Mouse (Mus musculus): ENCODE results near the gene Faap24. TPM values are rescaled to one million over a fixed set of nuclear protein-coding genes. Genes with fewer than 3 reads are reported as not detected.

The Faap24 gene
- polyA plus RNA-seq, 1 experiment, result 5.5 TPM

DNA sequence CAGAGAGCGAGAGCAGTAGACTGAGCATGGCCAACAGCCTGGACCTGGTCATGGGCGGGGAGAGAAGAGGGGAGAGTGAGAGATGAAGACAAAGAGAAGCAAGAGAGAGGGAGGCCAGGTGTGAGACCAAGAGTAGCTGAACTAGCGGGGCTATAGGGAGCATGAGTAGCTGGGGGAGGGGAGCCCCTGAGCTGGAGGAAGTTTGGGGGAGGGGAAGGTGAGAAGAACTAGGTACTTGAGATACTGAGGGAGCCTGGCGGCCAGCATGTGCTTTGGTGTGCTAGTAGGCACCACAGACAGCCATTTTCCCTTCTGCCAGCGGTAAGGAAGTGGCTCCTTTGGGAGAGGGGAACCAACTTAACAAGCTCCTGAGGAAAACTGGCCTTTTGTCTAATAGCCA, 18.6 kb upstream of the Faap24 start:
- peak overlapping the region; percentile 85 for H3K27ac ChIP-seq (ENCODE audit: insufficient read depth, low read length)
- H3K4me3 ChIP-seq (ENCODE audit: extremely low read depth, insufficient read depth, insufficient read length), result no peak overlapping the region
- no peaks in the 10 kb centered on the region for H3K27me3 ChIP-seq (ENCODE audit: control insufficient read depth, insufficient read depth, low read length)
- WGBS, result 66% methylated on average over 5 of the region's 5 CpGs
- H3K4me1 ChIP-seq (ENCODE audit: control insufficient read depth, insufficient read depth, insufficient read length), result peaks cover 9% of the 10 kb centered on the region; the same call in 1 of the 2 replicates
- peak; percentile 22 to 24 for DNase-seq (ENCODE audit: low read depth in 1 of 2, low spot score in 2 of 2)
- H3K36me3 ChIP-seq (ENCODE audit: control insufficient read depth, insufficient read depth, low read length), result peaks cover 2% of the 10 kb centered on the region; the same call in 1 of the 2 replicates
- TF ChIP-seq CTCF (IDR thresholded peaks at IDR 0.05; ENCODE audit: extremely low read depth, insufficient read depth, insufficient read length, insufficient replicate concordance) (no peak), POLR2A (IDR thresholded peaks at IDR 0.05; ENCODE audit: low read depth, low read length) (no peak)

DNA sequence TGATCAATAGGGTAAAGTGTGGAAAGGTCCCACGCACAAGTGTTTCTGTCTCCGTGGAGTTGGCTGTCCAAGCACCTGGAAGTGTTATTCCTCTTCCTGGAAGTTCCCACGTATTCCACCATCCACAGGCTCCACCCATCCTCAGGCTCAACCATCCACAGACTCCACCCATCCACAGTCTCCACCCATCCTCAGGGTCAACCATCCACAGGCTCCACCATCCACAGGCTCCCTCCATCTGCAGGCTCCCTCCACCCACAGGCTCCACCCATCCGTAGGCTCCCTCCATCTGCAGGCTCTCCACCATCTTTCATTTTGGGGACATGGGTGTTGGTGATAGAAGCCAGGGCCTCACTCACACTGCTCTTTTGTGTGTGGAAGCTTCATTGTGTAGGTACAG, 4.5 kb upstream of the Faap24 start:
- no peaks in the 10 kb centered on the region; the same call in 1 of the 2 replicates for H3K4me1 ChIP-seq (ENCODE audit: control insufficient read depth, insufficient read depth, insufficient read length)
- H3K27ac ChIP-seq (ENCODE audit: insufficient read depth, low read length), result no peak overlapping the region
- no peak overlapping the region for H3K4me3 ChIP-seq (ENCODE audit: extremely low read depth, insufficient read depth, insufficient read length)
- no peak for DNase-seq (ENCODE audit: low read depth in 1 of 2, low spot score in 2 of 2)
- no peaks in the 10 kb centered on the region for H3K27me3 ChIP-seq (ENCODE audit: control insufficient read depth, insufficient read depth, low read length)
- no peaks in the 10 kb centered on the region for H3K36me3 ChIP-seq (ENCODE audit: control insufficient read depth, insufficient read depth, low read length)
- no peak for TF ChIP-seq POLR2A (IDR thresholded peaks at IDR 0.05; ENCODE audit: low read depth, low read length)
- TF ChIP-seq CTCF (IDR thresholded peaks at IDR 0.05; ENCODE audit: extremely low read depth, insufficient read depth, insufficient read length, insufficient replicate concordance), result no peak
- WGBS, result 94% methylated on average over 4 of the region's 4 CpGs

DNA sequence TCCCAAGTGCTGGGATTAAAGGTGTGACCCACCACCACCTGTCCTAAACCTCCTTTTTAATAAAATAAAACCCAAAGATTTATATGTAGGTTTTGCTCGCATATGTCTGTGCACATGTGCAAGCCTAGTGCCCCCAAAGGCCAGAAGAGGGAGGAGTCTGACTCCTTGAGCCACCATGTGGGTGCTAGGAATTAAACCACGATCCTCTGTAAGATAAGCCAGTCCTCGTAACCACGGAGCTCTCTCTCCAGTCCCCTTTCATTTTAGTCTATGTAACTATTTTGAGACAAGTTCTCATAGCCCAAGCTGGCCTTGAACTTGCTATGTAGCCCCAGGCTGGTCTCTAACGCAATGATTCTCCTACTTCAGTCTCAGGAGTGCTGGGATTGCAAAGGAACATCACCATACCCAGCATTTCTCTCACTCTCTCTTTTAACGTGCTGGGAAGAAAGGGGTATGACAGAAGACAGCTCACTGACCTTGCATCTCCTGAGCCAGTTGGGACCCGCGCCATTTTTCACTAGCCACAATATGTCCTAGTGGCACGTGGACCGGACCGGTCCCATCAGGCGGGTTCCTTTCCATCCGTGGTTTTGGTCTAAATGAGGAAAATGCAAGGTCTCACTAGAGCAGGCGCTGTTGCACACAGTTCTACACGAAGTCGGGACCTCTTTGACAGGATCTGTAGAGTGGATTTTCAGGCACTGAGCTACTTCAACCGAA, 741 bp downstream of the Faap24 start:
- TF ChIP-seq CTCF (IDR thresholded peaks at IDR 0.05; ENCODE audit: extremely low read depth, insufficient read depth, insufficient read length, insufficient replicate concordance) (no peak), POLR2A (IDR thresholded peaks at IDR 0.05; ENCODE audit: low read depth, low read length) (no peak)
- peaks cover 14% of the 10 kb centered on the region for H3K36me3 ChIP-seq (ENCODE audit: control insufficient read depth, insufficient read depth, low read length)
- H3K27me3 ChIP-seq (ENCODE audit: control insufficient read depth, insufficient read depth, low read length), result no peaks in the 10 kb centered on the region
- H3K4me1 ChIP-seq (ENCODE audit: control insufficient read depth, insufficient read depth, insufficient read length), result no peaks in the 10 kb centered on the region; the same call in 1 of the 2 replicates
- peak overlapping the region; percentile 87 for H3K4me3 ChIP-seq (ENCODE audit: extremely low read depth, insufficient read depth, insufficient read length)
- DNase-seq (ENCODE audit: low read depth in 1 of 2, low spot score in 2 of 2), result no peak
- H3K27ac ChIP-seq (ENCODE audit: insufficient read depth, low read length), result no peak overlapping the region
- WGBS, result 5% methylated on average over 17 of the region's 17 CpGs

DNA sequence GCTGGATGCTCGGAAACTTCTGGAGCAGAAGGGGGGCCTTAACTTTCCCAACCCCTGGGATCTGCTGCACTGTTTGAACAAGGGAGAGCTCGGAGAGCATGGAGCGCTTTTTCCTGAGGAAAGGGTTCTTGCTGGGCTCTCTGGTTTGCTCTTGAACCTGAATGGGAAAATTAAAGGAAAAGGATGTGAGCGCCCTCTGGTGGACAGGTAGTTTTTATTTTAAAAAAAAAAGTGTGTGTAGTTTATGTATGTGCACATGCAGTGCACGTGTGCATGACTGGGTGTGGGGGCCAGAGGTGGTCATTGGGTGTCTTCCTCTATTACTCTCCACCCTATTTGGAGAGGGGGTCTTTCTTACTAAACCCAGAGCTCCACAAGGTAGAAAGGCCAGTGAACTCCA, 3.7 kb downstream of the Faap24 start:
- no peak for TF ChIP-seq POLR2A (IDR thresholded peaks at IDR 0.05; ENCODE audit: low read depth, low read length)
- TF ChIP-seq CTCF (IDR thresholded peaks at IDR 0.05; ENCODE audit: extremely low read depth, insufficient read depth, insufficient read length, insufficient replicate concordance), result no peak
- Histone ChIP-seq H3K27ac (ENCODE audit: insufficient read depth, low read length) (no peak overlapping the region), H3K27me3 (ENCODE audit: control insufficient read depth, insufficient read depth, low read length) (no peaks in the 10 kb centered on the region), H3K4me3 (ENCODE audit: extremely low read depth, insufficient read depth, insufficient read length) (no peak overlapping the region), H3K36me3 (ENCODE audit: control insufficient read depth, insufficient read depth, low read length) (peaks cover 14% of the 10 kb centered on the region), H3K4me1 (ENCODE audit: control insufficient read depth, insufficient read depth, insufficient read length) (no peaks in the 10 kb centered on the region; the same call in 1 of the 2 replicates)
- 86% methylated on average over 5 of the region's 5 CpGs for WGBS
- DNase-seq (ENCODE audit: low read depth in 1 of 2, low spot score in 2 of 2), result no peak

DNA sequence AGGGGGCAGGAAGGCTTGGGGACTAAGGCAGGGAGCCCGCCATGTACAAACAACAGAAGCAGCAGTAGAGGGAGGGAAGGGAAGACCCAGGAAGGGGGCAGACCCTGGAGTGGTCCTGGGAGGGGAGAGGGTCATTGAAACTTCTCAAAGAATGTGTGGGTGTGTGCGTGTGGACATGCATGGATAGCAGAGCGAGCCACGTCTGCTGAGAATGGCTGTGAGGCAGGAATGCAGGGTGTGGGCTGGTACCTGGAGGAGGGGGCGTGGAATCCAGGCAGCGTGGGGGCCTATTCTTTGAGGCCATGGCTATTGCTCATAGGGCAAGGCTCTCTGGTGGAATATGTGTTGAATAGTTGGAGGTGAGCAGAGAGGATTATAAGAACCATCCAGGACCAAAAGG, 7.9 kb downstream of the Faap24 start:
- no peaks in the 10 kb centered on the region for H3K27me3 ChIP-seq (ENCODE audit: control insufficient read depth, insufficient read depth, low read length)
- H3K36me3 ChIP-seq (ENCODE audit: control insufficient read depth, insufficient read depth, low read length), result peaks cover 8% of the 10 kb centered on the region
- no peak overlapping the region for H3K4me3 ChIP-seq (ENCODE audit: extremely low read depth, insufficient read depth, insufficient read length)
- TF ChIP-seq CTCF (IDR thresholded peaks at IDR 0.05; ENCODE audit: extremely low read depth, insufficient read depth, insufficient read length, insufficient replicate concordance) (no peak), POLR2A (IDR thresholded peaks at IDR 0.05; ENCODE audit: low read depth, low read length) (no peak)
- 84% methylated on average over 6 of the region's 6 CpGs for WGBS
- no peaks in the 10 kb centered on the region for H3K4me1 ChIP-seq (ENCODE audit: control insufficient read depth, insufficient read depth, insufficient read length)
- no peak for DNase-seq (ENCODE audit: low read depth in 1 of 2, low spot score in 2 of 2)
- no peak overlapping the region for H3K27ac ChIP-seq (ENCODE audit: insufficient read depth, low read length)

DNA sequence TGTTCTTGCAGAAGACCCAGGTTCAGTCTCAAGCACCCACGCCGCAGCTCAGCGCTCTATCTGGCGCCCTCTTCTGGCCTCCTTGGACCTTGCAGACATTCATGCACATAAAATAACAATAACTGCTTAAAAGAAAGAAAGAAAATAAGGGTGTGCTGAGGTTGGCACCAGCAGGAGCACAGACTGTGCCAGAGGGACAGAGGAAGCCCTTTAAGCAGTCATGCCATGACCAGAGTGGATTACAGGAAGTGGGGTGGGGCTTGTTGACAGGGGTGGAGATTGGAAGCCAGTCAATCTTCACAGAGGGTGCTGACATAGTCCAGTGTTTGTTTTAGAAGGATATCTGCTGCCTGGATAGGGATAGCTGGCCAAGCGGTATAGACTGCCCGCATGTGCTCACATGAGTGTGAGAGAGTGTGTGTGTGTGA, 10.1 kb downstream of the Faap24 start:
- WGBS, result 66% methylated on average over 6 of the region's 6 CpGs
- DNase-seq (ENCODE audit: low read depth in 1 of 2, low spot score in 2 of 2), result no peak
- Histone ChIP-seq H3K27me3 (ENCODE audit: control insufficient read depth, insufficient read depth, low read length) (no peaks in the 10 kb centered on the region), H3K36me3 (ENCODE audit: control insufficient read depth, insufficient read depth, low read length) (no peaks in the 10 kb centered on the region), H3K4me1 (ENCODE audit: control insufficient read depth, insufficient read depth, insufficient read length) (no peaks in the 10 kb centered on the region), H3K27ac (ENCODE audit: insufficient read depth, low read length) (no peak overlapping the region), H3K4me3 (ENCODE audit: extremely low read depth, insufficient read depth, insufficient read length) (no peak overlapping the region)
- no peak for TF ChIP-seq CTCF (IDR thresholded peaks at IDR 0.05; ENCODE audit: extremely low read depth, insufficient read depth, insufficient read length, insufficient replicate concordance)
- no peak for TF ChIP-seq POLR2A (IDR thresholded peaks at IDR 0.05; ENCODE audit: low read depth, low read length)

DNA sequence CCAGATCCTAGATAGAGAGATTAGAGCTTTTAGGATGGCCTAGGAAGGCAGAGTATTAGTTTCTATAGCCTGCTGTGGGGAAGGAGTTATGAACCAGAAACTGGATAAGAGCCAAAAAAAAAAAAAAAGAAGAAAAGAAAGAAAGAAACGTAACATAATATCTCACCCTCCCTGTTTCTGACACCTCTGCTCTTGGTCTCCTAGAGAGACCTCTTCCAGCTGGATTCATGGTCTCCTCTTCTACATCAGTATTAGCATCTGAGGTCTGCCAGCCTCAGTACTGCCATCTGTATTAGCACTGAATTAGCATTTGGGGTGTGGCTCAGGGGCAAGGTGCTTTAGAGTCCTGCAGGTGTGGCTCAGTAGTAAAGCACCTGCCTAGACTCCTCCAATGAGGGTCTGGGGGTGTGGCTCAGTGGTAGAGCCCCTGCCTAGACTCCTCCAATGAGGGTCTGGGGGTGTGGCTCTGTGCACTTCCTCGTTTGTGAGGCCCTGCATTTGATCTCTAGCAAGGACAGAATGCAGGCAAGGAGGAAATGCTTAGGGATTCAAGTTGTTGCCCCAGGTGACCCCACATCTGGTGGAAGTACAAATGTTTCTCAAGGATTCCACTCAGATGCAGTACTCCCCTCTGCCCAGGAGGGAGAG, 13.8 kb downstream of the Faap24 start:
- H3K27ac ChIP-seq (ENCODE audit: insufficient read depth, low read length), result no peak overlapping the region
- no peak for DNase-seq (ENCODE audit: low read depth in 1 of 2, low spot score in 2 of 2)
- WGBS, result 34% methylated on average over 2 of the region's 2 CpGs
- no peaks in the 10 kb centered on the region for H3K36me3 ChIP-seq (ENCODE audit: control insufficient read depth, insufficient read depth, low read length)
- no peak for TF ChIP-seq CTCF (IDR thresholded peaks at IDR 0.05; ENCODE audit: extremely low read depth, insufficient read depth, insufficient read length, insufficient replicate concordance)
- no peak for TF ChIP-seq POLR2A (IDR thresholded peaks at IDR 0.05; ENCODE audit: low read depth, low read length)
- no peaks in the 10 kb centered on the region for H3K27me3 ChIP-seq (ENCODE audit: control insufficient read depth, insufficient read depth, low read length)
- 0 out of 2 replicates have a peak, but pooled peaks cover 3% of the 10 kb centered on the region for H3K4me1 ChIP-seq (ENCODE audit: control insufficient read depth, insufficient read depth, insufficient read length)
- H3K4me3 ChIP-seq (ENCODE audit: extremely low read depth, insufficient read depth, insufficient read length), result no peak overlapping the region

All from spleen, adult 2 months (tissue).